Mouse (Mus musculus): ENCODE data around the gene Cep70. TPM values are rescaled to one million over a fixed set of nuclear protein-coding genes. Genes with fewer than 3 reads are reported as not detected.

Gene Cep70
- polyA plus RNA-seq, 1 experiment from 2014 or later: 14.1 TPM

DNA sequence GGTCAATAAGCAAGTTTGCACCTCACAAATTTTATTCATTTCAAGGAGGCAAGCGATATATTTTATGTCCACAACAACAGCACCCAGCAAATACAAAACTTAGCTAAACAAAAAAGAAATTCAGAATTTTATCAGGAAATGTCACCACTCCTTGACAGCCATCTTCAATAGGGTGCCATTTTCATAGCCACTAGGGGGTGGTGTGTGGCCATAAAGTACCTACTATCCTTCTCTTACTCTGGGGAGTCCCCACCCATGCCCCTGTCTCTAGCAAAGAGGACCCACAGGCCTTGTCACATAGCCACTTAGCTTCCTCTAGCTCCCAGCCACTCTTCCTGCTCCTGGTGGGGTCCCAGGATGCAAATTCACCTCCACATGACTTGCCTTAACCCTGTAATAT lies 96.0 kb downstream of the Cep70 start:
- 88% methylated on average over 1 of the region's 1 CpGs for WGBS (ENCODE audit: missing documents)
- no peak overlapping the region for H3K27ac ChIP-seq
- H3K4me3 ChIP-seq (ENCODE audit: inconsistent target): no peak overlapping the region
- H3K79me2 ChIP-seq (ENCODE audit: inconsistent target): no peaks in the 10 kb centered on the region
- no peaks in the 10 kb centered on the region for H3K36me3 ChIP-seq (ENCODE audit: inconsistent target)

DNA sequence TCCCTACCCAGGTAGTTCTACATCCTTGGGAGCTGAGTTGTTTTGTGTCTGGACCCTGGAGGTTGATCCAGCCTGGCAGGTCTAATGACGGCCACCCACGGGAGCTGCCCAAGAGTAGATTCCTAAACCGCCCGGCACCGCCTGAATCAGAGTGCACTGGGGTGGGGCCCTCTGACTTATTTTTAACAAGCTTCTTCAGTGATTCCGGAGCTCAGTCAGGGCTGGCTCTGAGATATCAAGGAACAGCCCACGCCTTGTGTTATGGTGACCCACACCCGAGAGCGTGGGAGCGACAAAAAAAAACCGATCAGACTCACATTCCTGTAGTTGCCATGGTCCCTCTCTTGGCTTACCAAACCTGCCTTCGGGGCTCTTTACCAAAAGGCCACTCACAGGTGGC lies 97.0 kb downstream of the Cep70 start:
- Histone ChIP-seq H3K27ac (no peak overlapping the region), H3K79me2 (ENCODE audit: inconsistent target) (no peaks in the 10 kb centered on the region), H3K36me3 (ENCODE audit: inconsistent target) (no peaks in the 10 kb centered on the region), H3K4me3 (ENCODE audit: inconsistent target) (no peak overlapping the region)
- 96% methylated on average over 11 of the region's 12 CpGs for WGBS (ENCODE audit: missing documents)

DNA sequence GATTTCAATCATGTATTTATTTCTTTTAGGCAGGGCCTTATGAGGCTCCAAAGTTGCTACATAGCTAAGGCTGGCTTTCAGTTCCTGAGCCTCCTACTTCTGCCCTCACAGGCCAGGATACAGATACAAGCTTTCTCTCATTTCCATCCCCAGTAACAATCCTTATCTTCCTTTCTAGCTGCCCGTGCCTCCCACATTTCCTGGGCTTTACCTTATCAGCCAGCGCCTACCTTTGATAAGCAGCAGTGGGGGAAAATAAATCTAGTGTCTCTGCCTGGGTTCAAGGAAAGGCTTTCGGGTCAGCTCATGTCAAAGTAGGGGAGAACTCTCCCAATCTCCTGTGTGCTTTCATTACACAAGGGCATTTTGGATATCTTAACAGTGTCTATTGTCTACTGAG lies 98.4 kb downstream of the Cep70 start:
- WGBS (ENCODE audit: missing documents): 71% methylated on average over 2 of the region's 3 CpGs
- no peaks in the 10 kb centered on the region for H3K79me2 ChIP-seq (ENCODE audit: inconsistent target)
- H3K27ac ChIP-seq: no peak overlapping the region
- H3K36me3 ChIP-seq (ENCODE audit: inconsistent target): no peaks in the 10 kb centered on the region
- no peak overlapping the region for H3K4me3 ChIP-seq (ENCODE audit: inconsistent target)

- Histone ChIP-seq H3K4me3 (ENCODE audit: inconsistent target) (no peak overlapping the region), H3K79me2 (ENCODE audit: inconsistent target) (no peaks in the 10 kb centered on the region), H3K27ac (no peak overlapping the region), H3K36me3 (ENCODE audit: inconsistent target) (no peaks in the 10 kb centered on the region)
- 29% methylated on average over 4 of the region's 4 CpGs for WGBS (ENCODE audit: missing documents)
Measured at GRCm38 (mm10) chr9:99345351-99345792, 102.2 kb downstream of the Cep70 start.

Other genes starting within 250 kb of the Cep70 start
- gene Gm1123, start 207.7 kb upstream of the Cep70 start, polyA plus RNA-seq (2018): not detected in 3 replicates
- gene Pik3cb, start 102.7 kb upstream of the Cep70 start, polyA plus RNA-seq (2018): 14.2 to 21.3 TPM (median 19.7 TPM) in 3 replicates
- not detected in 3 replicates for gene Faiml, start 6.1 kb upstream of the Cep70 start, polyA plus RNA-seq (2018)
- not detected in 3 replicates for gene Esyt3, start 115.2 kb downstream of the Cep70 start, polyA plus RNA-seq (2018)
- 6.5 to 23.7 TPM (median 6.6 TPM) in 3 replicates for gene Mras, start 194.0 kb downstream of the Cep70 start, polyA plus RNA-seq (2018)
- gene Nme9, start 208.1 kb downstream of the Cep70 start, polyA plus RNA-seq (2018): not detected in 3 replicates